Mouse (Mus musculus) liver, postnatal 0 days (tissue): ENCODE measurements around the gene Cadm4.

Source experiments
- CTCF ChIP-seq: sonication (generic); IDR thresholded peaks from 2 replicates; pipeline ENCODE4 v1.5.1; 2016; ENCODE audit warnings: antibody characterized with exemption, low read depth
- EP300 ChIP-seq: IDR thresholded peaks from 2 replicates; pipeline ENCODE4 v1.6.1; 2016; ENCODE audit warnings: antibody characterized with exemption, low read depth, mild to moderate bottlenecking

GRCm38 (mm10) chr7:24522805-24523204 lies 41.0 kb downstream of the Cadm4 start:
- TF ChIP-seq EP300, result no peak
- no peak for TF ChIP-seq CTCF
